Mouse (Mus musculus) hindbrain, postnatal 0 days (tissue): ENCODE results near the gene Plagl2. TPM values are rescaled to one million over a fixed set of nuclear protein-coding genes. Genes with fewer than 3 reads are reported as not detected.
"Not testable (repeated sequence)": the region's sequence is repeated elsewhere in the genome, so short reads cannot be mapped to it uniquely, and the experiment has no call there.

ENCODE experiments used
- ATAC-seq: fragments of 200-750 bp; cut with Nextera tagmentation; 2 replicates; pipeline ENCODE4 v1.8.0; 2017; ENCODE audit warnings: mild to moderate bottlenecking, moderate TSS enrichment, moderate library complexity
- DNase-seq: peaks from one replicate; pipeline ENCODE4 v3.0.0-alpha.2; 2015; ENCODE audit warnings: low spot score
- H3K27ac ChIP-seq: fragments of 300-500 bp; sonication (generic); 2 replicates; pipeline ENCODE4 v1.5.1; 2014; ENCODE audit warnings: mild to moderate bottlenecking
- H3K27me3 ChIP-seq: fragments of 300-500 bp; sonication (generic); 2 replicates; pipeline ENCODE4 v1.6.1; 2014; ENCODE audit warnings: low read length, mixed read lengths; ENCODE audit not compliant: insufficient read depth
- H3K36me3 ChIP-seq: fragments of 300-500 bp; sonication (generic); 2 replicates; pipeline ENCODE4 v1.6.1; 2014; ENCODE audit warnings: low read length, mixed read lengths; ENCODE audit not compliant: insufficient read depth
- H3K4me1 ChIP-seq: fragments of 300-500 bp; sonication (generic); 2 replicates; pipeline ENCODE4 v1.6.1; 2014; ENCODE audit warnings: antibody characterized with exemption, low read length, mixed read lengths; ENCODE audit not compliant: insufficient read depth
- H3K4me2 ChIP-seq: fragments of 300-500 bp; sonication (generic); 2 replicates; pipeline ENCODE4 v1.6.1; 2014; ENCODE audit warnings: low read depth, mild to moderate bottlenecking, low read length, moderate library complexity, mixed read lengths
- H3K4me3 ChIP-seq: fragments of 300-500 bp; sonication (generic); 2 replicates; pipeline ENCODE4 v1.5.1; 2014; ENCODE audit warnings: low read length
- H3K9ac ChIP-seq: fragments of 300-500 bp; sonication (generic); replicated peaks from 2 replicates; pipeline ENCODE4 v1.6.1; 2014; ENCODE audit warnings: mild to moderate bottlenecking, low read length, moderate library complexity, mixed read lengths
- H3K9me3 ChIP-seq: fragments of 300-500 bp; sonication (generic); 2 replicates; pipeline ENCODE4 v1.6.1; 2016; ENCODE audit warnings: low read length, mixed read lengths
- CTCF ChIP-seq: IDR thresholded peaks from 2 replicates; pipeline ENCODE4 v1.5.1; 2016; ENCODE audit warnings: antibody characterized with exemption, control low read depth, low read depth
- WGBS: fragments of 180-500 bp; shearing (Covaris S2); extraction: QIAGEN DNeasy Blood & Tissue Kit; methylation state at CpG from one replicate; pipeline ENCODE4 v1.1.7; 2014; 5-methylcytosine and 5-hydroxymethylcytosine counted together
- polyA plus RNA-seq: library from polyadenylated mRNA; unstranded; fragments of >200 nt; fragmentation: Nextera tagmentation; extraction: Ambion mirVana; gene quantifications from 2 replicates; pipeline ENCODE4 v1.2.1, GENCODE M21; 2015
- total RNA-seq: library from RNA; depleted of rRNA; stranded (reverse); fragments of >200 nt; gene quantifications from 2 replicates; pipeline ENCODE4 v1.2.3, GENCODE M21; 2014

Plagl2 gene
- total and polyA plus RNA-seq, 2 experiments from 2014 or later: 2.4 to 5.0 TPM

GRCm38 (mm10) chr2:153274919-153275247 lies 33.7 kb upstream of the Plagl2 start:
- ATAC-seq (no peak), DNase-seq (no peak)
- no peak overlapping the region for H3K27ac ChIP-seq
- no peaks in the 10 kb centered on the region for H3K27me3 ChIP-seq
- 83% methylated on average over 6 of the region's 6 CpGs for WGBS
- no peak overlapping the region for H3K4me3 ChIP-seq
- H3K4me1 ChIP-seq: no peaks in the 10 kb centered on the region
- H3K9me3 ChIP-seq: no peaks in the 10 kb centered on the region
- H3K4me2 ChIP-seq: no peak overlapping the region
- no peaks in the 10 kb centered on the region for H3K36me3 ChIP-seq
- H3K9ac ChIP-seq: no peak overlapping the region
- TF ChIP-seq CTCF: no peak

GRCm38 (mm10) chr2:153274200-153274918 lies 33.1 kb upstream of the Plagl2 start:
- 82% methylated on average over 6 of the region's 6 CpGs for WGBS
- not testable (repeated sequence) for H3K9me3 ChIP-seq, H3K27ac ChIP-seq, H3K9ac ChIP-seq, H3K4me2 ChIP-seq, H3K27me3 ChIP-seq, H3K4me3 ChIP-seq, H3K4me1 ChIP-seq, DNase-seq, H3K36me3 ChIP-seq
- ATAC-seq: peak; percentile 38; the same call in 1 of the 2 replicates

- not testable (repeated sequence) for H3K9ac ChIP-seq, H3K4me1 ChIP-seq, H3K27me3 ChIP-seq, DNase-seq, H3K4me2 ChIP-seq, H3K27ac ChIP-seq, H3K9me3 ChIP-seq, ATAC-seq, H3K4me3 ChIP-seq
- WGBS: 79% methylated on average over 7 of the region's 8 CpGs
- H3K36me3 ChIP-seq: peaks cover 20% of the 10 kb centered on the region; the same call in 1 of the 2 replicates
These were observed 29.1 kb upstream of the Plagl2 start for GRCm38 (mm10) chr2:153270231-153270915.

- ATAC-seq (no peak), DNase-seq (no peak)
- Histone ChIP-seq H3K27me3 (no peaks in the 10 kb centered on the region), H3K36me3 (peaks cover 29% of the 10 kb centered on the region; the same call in 1 of the 2 replicates), H3K4me1 (no peaks in the 10 kb centered on the region), H3K9me3 (no peaks in the 10 kb centered on the region), H3K4me2 (no peak overlapping the region), H3K9ac (no peak overlapping the region), H3K4me3 (no peak overlapping the region), H3K27ac (no peak overlapping the region)
- WGBS: 92% methylated on average over 2 of the region's 2 CpGs
- TF ChIP-seq CTCF: no peak
These were observed 26.1 kb upstream of the Plagl2 start for GRCm38 (mm10) chr2:153267331-153267730.

GRCm38 (mm10) chr2:153263053-153263452 lies 21.8 kb upstream of the Plagl2 start:
- no peak for DNase-seq
- ATAC-seq: no peak
- Histone ChIP-seq H3K27ac (no peak overlapping the region), H3K9me3 (no peaks in the 10 kb centered on the region), H3K4me3 (no peak overlapping the region), H3K36me3 (peaks cover 29% of the 10 kb centered on the region; the same call in 1 of the 2 replicates), H3K9ac (no peak overlapping the region), H3K27me3 (no peaks in the 10 kb centered on the region), H3K4me2 (no peak overlapping the region), H3K4me1 (no peaks in the 10 kb centered on the region)
- 96% methylated on average over 7 of the region's 7 CpGs for WGBS
- TF ChIP-seq CTCF: no peak

- no peak for TF ChIP-seq CTCF
- Histone ChIP-seq H3K36me3 (peaks cover 6% of the 10 kb centered on the region; the same call in 1 of the 2 replicates), H3K27me3 (no peaks in the 10 kb centered on the region), H3K4me3 (no peak overlapping the region), H3K27ac (no peak overlapping the region), H3K9me3 (no peaks in the 10 kb centered on the region), H3K9ac (no peak overlapping the region), H3K4me1 (no peaks in the 10 kb centered on the region), H3K4me2 (no peak overlapping the region)
- ATAC-seq (no peak), DNase-seq (no peak)
- 75% methylated on average over 3 of the region's 3 CpGs for WGBS
These were observed 18.8 kb upstream of the Plagl2 start for GRCm38 (mm10) chr2:153259864-153260674.
